1 mouse cellular context compared by ENCODE assay signal in genomic region chr16:5203200-5203599, GRCm38 (mm10).
TF ChIP-seq lines count a peak whose summit lies in the region.

No protein-coding gene starts in this region.

TF ChIP-seq in MEL, 35 proteins besides CTCF, POLR2A, EP300 and RAD21:
- TF ChIP-seq GATA1 (IDR thresholded peaks at IDR 0.05; ENCODE audit: low read depth, low read length) (no peak), ELF1 (IDR thresholded peaks at IDR 0.05; ENCODE audit: low read depth, low read length) (0 out of 2 replicates have a peak, but pooled peaks have one; percentile 12)
TF ChIP-seq in MEL: peak in this region for 1.
